Mouse (Mus musculus) induced T-regulatory cell, adult 2 months (primary cell): ENCODE measurements around the gene Olfr561.

Source experiments
- DNase-seq: peaks from one replicate; pipeline ENCODE4 v3.0.0-alpha.2; 2012; ENCODE audit warnings: low read depth

The Olfr561 gene

GRCm38 (mm10) chr7:102770921-102771320, at the start of gene Olfr561:
Gene Olfr561, plus strand, starts transcription at chr7:102771221.
- no peak for DNase-seq

GRCm38 (mm10) chr7:102727391-102727790, 43.6 kb upstream of the Olfr561 start, which contains the start of gene Olfr559:
Gene Olfr559, minus strand, starts transcription at chr7:102727491.
- no peak for DNase-seq

GRCm38 (mm10) chr7:102733793-102734192, 37.2 kb upstream of the Olfr561 start:
- no peak for DNase-seq

GRCm38 (mm10) chr7:102737705-102738104, 33.3 kb upstream of the Olfr561 start:
- no peak for DNase-seq

- peak; percentile 17 for DNase-seq
These were observed 18.9 kb upstream of the Olfr561 start for GRCm38 (mm10) chr7:102752086-102752485.

- no peak for DNase-seq
These were observed 11.8 kb upstream of the Olfr561 start, which contains the start of the genes Olfr560 and Olfr78 for GRCm38 (mm10) chr7:102759266-102759665. Gene Olfr560, minus strand, starts transcription at chr7:102759366. Gene Olfr78, minus strand, starts transcription at chr7:102759471.

- no peak for DNase-seq
These were observed 32.2 kb downstream of the Olfr561 start, which contains the start of gene Olfr564 for GRCm38 (mm10) chr7:102803180-102803579. Gene Olfr564, plus strand, starts transcription at chr7:102803480.
